Mouse (Mus musculus): ENCODE measurements around the gene Knop1. TPM values are rescaled to one million over a fixed set of nuclear protein-coding genes. Genes with fewer than 3 reads are reported as not detected.

Knop1 gene
- polyA plus RNA-seq (2021) = 36.5 TPM

- no peaks in the 10 kb centered on the region for H3K27me3 ChIP-seq
- peak; percentile 37 for ATAC-seq
- DNase-seq (ENCODE audit: low read depth, low spot score) = no peak
- POLR2A ChIA-PET = interaction anchor here (1.4 to 1.5 kb wide), 2 partner anchors 10 to 55 kb away, joined by 4 to 5 read pairs; no protein-coding TSS in a partner anchor
- in situ Hi-C loops (cut with MboI; ENCODE audit: low pct_unique_long_range_greater_than_20kb) = loop anchor here (10.0 kb wide), 1 partner anchor 139 kb away; the partner anchor contains the start of gene Gprc5b
- TF ChIP-seq CTCF (IDR thresholded peaks at IDR 0.05) = no peak
- CTCF ChIA-PET = no interaction called here
These were observed at the start of gene Knop1 for GRCm38 (mm10) chr7:118855877-118856304. Knop1 (minus strand) TSS chr7:118856254.

- no peak for ATAC-seq
- POLR2A ChIA-PET = no interaction called here
- no peaks in the 10 kb centered on the region for H3K27me3 ChIP-seq
- no peak for DNase-seq (ENCODE audit: low read depth, low spot score)
- in situ Hi-C loops (cut with MboI; ENCODE audit: low pct_unique_long_range_greater_than_20kb) = no loop called here
- CTCF ChIA-PET = interaction anchor here (1.3 kb wide), 1 partner anchor 15 kb away, joined by 3 read pairs; no protein-coding TSS in a partner anchor
- TF ChIP-seq CTCF (IDR thresholded peaks at IDR 0.05) = no peak
These were observed 48.5 kb upstream of the Knop1 start for GRCm38 (mm10) chr7:118904530-118904929.

- in situ Hi-C loops (cut with MboI; ENCODE audit: low pct_unique_long_range_greater_than_20kb) = no loop called here
These were observed 47.8 kb upstream of the Knop1 start for GRCm38 (mm10) chr7:118903879-118904278.

GRCm38 (mm10) chr7:118902944-118903343, 46.9 kb upstream of the Knop1 start:
- TF ChIP-seq CTCF (IDR thresholded peaks at IDR 0.05) = no peak
- ATAC-seq (no peak), DNase-seq (ENCODE audit: low read depth, low spot score) (no peak)
- H3K27me3 ChIP-seq = no peaks in the 10 kb centered on the region
- CTCF ChIA-PET = no interaction called here
- POLR2A ChIA-PET = no interaction called here
- in situ Hi-C loops (cut with MboI; ENCODE audit: low pct_unique_long_range_greater_than_20kb) = no loop called here

More at GRCm38 (mm10) chr7:118903879-118904278, 47.8 kb upstream of the Knop1 start:
- ChIA-PET CTCF (no interaction called here), POLR2A (no interaction called here)
- no peak for TF ChIP-seq CTCF (IDR thresholded peaks at IDR 0.05)
- H3K27me3 ChIP-seq = no peaks in the 10 kb centered on the region
- no peak for ATAC-seq
- DNase-seq (ENCODE audit: low read depth, low spot score) = no peak

GRCm38 (mm10) chr7:118900090-118900489, 44.0 kb upstream of the Knop1 start:
- TF ChIP-seq CTCF (IDR thresholded peaks at IDR 0.05) = no peak
- DNase-seq (ENCODE audit: low read depth, low spot score) (no peak), ATAC-seq (no peak)
- in situ Hi-C loops (cut with MboI; ENCODE audit: low pct_unique_long_range_greater_than_20kb) = no loop called here
- ChIA-PET CTCF (interaction anchor here (1.4 kb wide), 1 partner anchor 10 kb away, joined by 3 read pairs; no protein-coding TSS in a partner anchor), POLR2A (no interaction called here)
- no peaks in the 10 kb centered on the region for H3K27me3 ChIP-seq

GRCm38 (mm10) chr7:118898063-118898462, 42.0 kb upstream of the Knop1 start:
- TF ChIP-seq CTCF (IDR thresholded peaks at IDR 0.05) = no peak
- in situ Hi-C loops (cut with MboI; ENCODE audit: low pct_unique_long_range_greater_than_20kb) = no loop called here
- DNase-seq (ENCODE audit: low read depth, low spot score) = no peak
- H3K27me3 ChIP-seq = no peaks in the 10 kb centered on the region
- ATAC-seq = no peak
- ChIA-PET POLR2A (interaction anchor here (0.8 to 0.9 kb wide), 2 partner anchors 9 to 11 kb away, joined by 3 to 4 read pairs; no protein-coding TSS in a partner anchor), CTCF (interaction anchor here (2.1 kb wide), 1 partner anchor 11 kb away, joined by 8 read pairs; no protein-coding TSS in a partner anchor)

GRCm38 (mm10) chr7:118895469-118896450, 39.7 kb upstream of the Knop1 start:
- in situ Hi-C loops (cut with MboI; ENCODE audit: low pct_unique_long_range_greater_than_20kb) = no loop called here
- no peak for TF ChIP-seq CTCF (IDR thresholded peaks at IDR 0.05)

GRCm38 (mm10) chr7:118889046-118889680, 33.1 kb upstream of the Knop1 start:
- ChIA-PET CTCF (interaction anchor here (0.9 to 1.6 kb wide), 3 partner anchors 10 to 107 kb away, joined by 3 to 4 read pairs (median 3); no protein-coding TSS in a partner anchor), POLR2A (interaction anchor here (0.7 to 1.4 kb wide), 6 partner anchors 9 to 104 kb away, joined by 3 to 7 read pairs (median 4); partner anchors contain the start of gene Iqck)
- ATAC-seq = peak; percentile 58
- no peaks in the 10 kb centered on the region for H3K27me3 ChIP-seq
- no peak for TF ChIP-seq CTCF (IDR thresholded peaks at IDR 0.05)
- peak; percentile 94 for DNase-seq (ENCODE audit: low read depth, low spot score)
- in situ Hi-C loops (cut with MboI; ENCODE audit: low pct_unique_long_range_greater_than_20kb) = no loop called here

More at GRCm38 (mm10) chr7:118895469-118896450, 39.7 kb upstream of the Knop1 start:
- ChIA-PET POLR2A (interaction anchor here (1.0 kb wide), 1 partner anchor 54 kb away, joined by 4 read pairs; no protein-coding TSS in a partner anchor), CTCF (interaction anchor here (1.3 kb wide), 1 partner anchor 14 kb away, joined by 3 read pairs; no protein-coding TSS in a partner anchor)
- no peak for ATAC-seq
- DNase-seq (ENCODE audit: low read depth, low spot score) = no peak
- H3K27me3 ChIP-seq = no peaks in the 10 kb centered on the region

GRCm38 (mm10) chr7:118887303-118888055, 31.4 kb upstream of the Knop1 start:
- ATAC-seq = no peak
- POLR2A ChIA-PET = no interaction called here
- CTCF ChIA-PET = no interaction called here

GRCm38 (mm10) chr7:118884969-118885368, 28.9 kb upstream of the Knop1 start:
- POLR2A ChIA-PET = no interaction called here
- ATAC-seq (no peak), DNase-seq (ENCODE audit: low read depth, low spot score) (no peak)
- H3K27me3 ChIP-seq = no peaks in the 10 kb centered on the region
- no peak for TF ChIP-seq CTCF (IDR thresholded peaks at IDR 0.05)
- CTCF ChIA-PET = interaction anchor here (1.8 kb wide), 2 partner anchors 12 to 15 kb away, joined by 4 to 5 read pairs; no protein-coding TSS in a partner anchor
- in situ Hi-C loops (cut with MboI; ENCODE audit: low pct_unique_long_range_greater_than_20kb) = no loop called here

More at GRCm38 (mm10) chr7:118887303-118888055, 31.4 kb upstream of the Knop1 start:
- H3K27me3 ChIP-seq = no peaks in the 10 kb centered on the region
- DNase-seq (ENCODE audit: low read depth, low spot score) = no peak
- in situ Hi-C loops (cut with MboI; ENCODE audit: low pct_unique_long_range_greater_than_20kb) = no loop called here
- TF ChIP-seq CTCF (IDR thresholded peaks at IDR 0.05) = no peak
